Mouse (Mus musculus) heart, embryonic 16.5 days (tissue): ENCODE results near the gene Hmgb1. TPM values are rescaled to one million over a fixed set of nuclear protein-coding genes. Genes with fewer than 3 reads are reported as not detected.

Source experiments
- ATAC-seq: fragments of 200-750 bp; cut with Nextera tagmentation; replicated peaks from 2 replicates; pipeline ENCODE4 v1.8.0; 2017; ENCODE audit warnings: moderate number of reproducible peaks; ENCODE audit not compliant: insufficient read depth, low FRiP score; ENCODE audit errors: extremely low read depth
- H3K27ac ChIP-seq: fragments of 300-500 bp; sonication (generic); 2 replicates; pipeline ENCODE4 v1.5.1; 2014; ENCODE audit warnings: mild to moderate bottlenecking, low read length, control low read depth, moderate library complexity
- H3K27me3 ChIP-seq: fragments of 300-500 bp; sonication (generic); 2 replicates; pipeline ENCODE4 v1.6.1; 2014; ENCODE audit warnings: low read length, mixed read lengths; ENCODE audit not compliant: control insufficient read depth, insufficient read depth
- H3K36me3 ChIP-seq: fragments of 300-500 bp; sonication (generic); 2 replicates; pipeline ENCODE4 v1.6.1; 2014; ENCODE audit not compliant: control insufficient read depth, insufficient read depth
- H3K4me1 ChIP-seq: fragments of 300-500 bp; sonication (generic); 2 replicates; pipeline ENCODE4 v1.6.1; 2014; ENCODE audit warnings: low read length, mixed read lengths; ENCODE audit not compliant: control insufficient read depth, insufficient read depth
- H3K4me2 ChIP-seq: fragments of 300-500 bp; sonication (generic); 2 replicates; pipeline ENCODE4 v1.6.1; 2014; ENCODE audit warnings: low read depth, mild to moderate bottlenecking, control low read depth, low read length
- H3K4me3 ChIP-seq: fragments of 300-500 bp; sonication (generic); 2 replicates; pipeline ENCODE4 v1.5.1; 2014; ENCODE audit warnings: mild to moderate bottlenecking, control low read depth, low read length
- H3K9ac ChIP-seq: fragments of 300-500 bp; sonication (generic); 2 replicates; pipeline ENCODE4 v1.6.1; 2014; ENCODE audit warnings: low read length, control low read depth
- H3K9me3 ChIP-seq: fragments of 300-500 bp; sonication (generic); replicated peaks from 2 replicates; pipeline ENCODE4 v1.6.1; 2016; ENCODE audit warnings: low read length; ENCODE audit not compliant: control insufficient read depth
- WGBS: fragments of 180-500 bp; shearing (Covaris S2); extraction: QIAGEN DNeasy Blood & Tissue Kit; methylation state at CpG from one replicate; pipeline ENCODE4 v1.1.7; 2014; 5-methylcytosine and 5-hydroxymethylcytosine counted together
- polyA plus RNA-seq: library from polyadenylated mRNA; unstranded; fragments of >200 nt; fragmentation: Nextera tagmentation; extraction: Ambion mirVana; gene quantifications from 2 replicates; pipeline ENCODE4 v1.2.1, GENCODE M21; 2015

The Hmgb1 gene
- polyA plus RNA-seq, 1 experiment from 2014 or later = 757 TPM

DNA sequence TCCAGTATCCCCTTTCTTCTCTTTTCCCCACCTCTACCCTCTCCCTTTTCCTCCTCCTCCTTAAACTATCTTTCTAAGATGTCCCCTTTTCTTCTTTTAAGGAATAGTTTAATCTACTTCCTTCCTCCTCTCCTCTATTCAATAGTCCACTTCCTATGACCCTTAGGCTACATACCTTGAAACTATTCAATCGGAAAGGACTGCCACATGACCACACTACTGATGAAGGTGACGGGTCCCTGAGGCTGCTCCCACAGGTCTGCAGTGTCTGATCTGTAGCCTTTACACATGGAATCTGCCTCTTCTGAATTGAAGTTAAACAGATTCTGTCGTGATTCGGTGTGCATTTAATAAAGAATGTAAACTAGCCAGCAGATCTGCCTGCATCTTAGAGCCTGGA is 28.5 kb upstream of the Hmgb1 start:
- no peak for ATAC-seq

DNA sequence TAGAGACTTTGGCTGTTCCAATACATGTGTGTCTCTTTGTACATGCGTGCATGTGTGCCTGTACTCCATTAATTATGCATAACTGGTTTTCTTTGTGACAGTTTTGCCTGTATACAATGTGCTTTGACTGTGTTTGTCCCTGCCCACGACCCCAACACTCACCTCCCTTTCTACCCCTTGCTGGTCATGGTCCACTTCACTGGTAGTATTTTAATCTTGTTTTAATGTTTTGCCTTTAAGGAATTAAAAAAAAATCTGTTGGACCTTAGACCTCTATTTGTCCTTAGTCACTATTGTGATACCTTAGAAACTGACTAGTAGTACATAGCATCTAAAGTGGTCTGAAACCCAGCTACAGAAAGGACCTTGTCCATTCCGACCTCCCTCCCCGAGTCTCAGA is 26.8 kb upstream of the Hmgb1 start:
- no peak for ATAC-seq
- H3K9me3 ChIP-seq = no peaks in the 10 kb centered on the region
- no peaks in the 10 kb centered on the region for H3K4me1 ChIP-seq
- no peak overlapping the region for H3K4me2 ChIP-seq
- WGBS = 87% methylated on average over 4 of the region's 4 CpGs
- no peak overlapping the region for H3K4me3 ChIP-seq
- H3K27ac ChIP-seq = no peak overlapping the region
- no peak overlapping the region for H3K9ac ChIP-seq
- H3K36me3 ChIP-seq = peaks cover 51% of the 10 kb centered on the region
- H3K27me3 ChIP-seq = no peaks in the 10 kb centered on the region

More for the DNA sequence above, 28.5 kb upstream of the Hmgb1 start:
- no peak overlapping the region for H3K9ac ChIP-seq
- no peak overlapping the region for H3K4me3 ChIP-seq
- no peak overlapping the region for H3K27ac ChIP-seq
- H3K27me3 ChIP-seq = no peaks in the 10 kb centered on the region
- H3K4me2 ChIP-seq = no peak overlapping the region
- H3K4me1 ChIP-seq = no peaks in the 10 kb centered on the region
- no peaks in the 10 kb centered on the region for H3K9me3 ChIP-seq
- H3K36me3 ChIP-seq = peaks cover 47% of the 10 kb centered on the region
- WGBS = 81% methylated on average over 4 of the region's 4 CpGs

DNA sequence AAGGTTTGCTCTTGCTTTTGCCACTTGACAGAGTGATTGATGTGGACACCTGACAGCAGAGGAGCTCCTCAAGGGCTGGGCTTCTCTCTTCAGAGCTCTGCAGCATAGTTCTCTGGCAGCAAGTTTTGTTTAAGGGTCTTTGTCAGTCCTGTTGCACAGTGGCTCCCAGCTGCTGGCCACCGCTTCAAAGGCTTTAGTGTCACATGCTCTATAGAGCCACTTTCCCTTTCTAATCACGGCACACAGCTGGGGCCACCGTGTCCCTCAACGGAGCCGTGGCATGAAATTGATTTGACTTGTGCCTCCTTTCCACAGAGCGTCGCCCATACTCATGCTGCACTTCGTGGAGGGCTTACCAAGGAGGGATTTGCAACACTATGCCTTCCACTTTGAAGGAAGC is 25.0 kb upstream of the Hmgb1 start:
- Histone ChIP-seq H3K4me2 (no peak overlapping the region), H3K9ac (no peak overlapping the region), H3K27me3 (no peaks in the 10 kb centered on the region), H3K36me3 (peaks cover 49% of the 10 kb centered on the region), H3K9me3 (no peaks in the 10 kb centered on the region), H3K4me1 (no peaks in the 10 kb centered on the region), H3K4me3 (no peak overlapping the region), H3K27ac (no peak overlapping the region)
- ATAC-seq = peak; percentile 37; the same call in 1 of the 2 replicates
- WGBS = 59% methylated on average over 8 of the region's 8 CpGs

DNA sequence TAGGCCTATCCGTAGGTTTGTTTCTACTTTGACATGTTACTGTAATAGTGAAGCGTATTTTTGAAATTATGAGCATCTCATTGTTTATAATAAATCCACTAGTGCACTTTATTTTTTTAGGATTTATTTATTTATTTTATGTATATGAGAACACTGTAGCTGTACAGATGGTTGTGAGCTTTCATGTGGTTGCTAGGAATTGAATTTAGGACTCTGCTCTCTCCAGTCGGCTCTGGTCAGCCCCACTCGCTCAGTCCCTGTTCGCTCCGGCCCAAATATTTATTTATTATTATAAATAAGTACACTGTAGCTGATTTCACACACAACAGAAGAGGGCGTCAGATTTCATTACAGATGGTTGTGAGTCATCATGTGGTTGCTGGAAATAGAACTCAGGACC is 24.5 kb upstream of the Hmgb1 start:
- H3K9me3 ChIP-seq = no peaks in the 10 kb centered on the region
- H3K4me1 ChIP-seq = no peaks in the 10 kb centered on the region
- no peak overlapping the region for H3K9ac ChIP-seq
- H3K4me2 ChIP-seq = no peak overlapping the region
- no peak for ATAC-seq
- 91% methylated on average over 7 of the region's 7 CpGs for WGBS
- H3K27ac ChIP-seq = no peak overlapping the region
- H3K4me3 ChIP-seq = no peak overlapping the region
- H3K36me3 ChIP-seq = peaks cover 49% of the 10 kb centered on the region
- H3K27me3 ChIP-seq = no peaks in the 10 kb centered on the region

DNA sequence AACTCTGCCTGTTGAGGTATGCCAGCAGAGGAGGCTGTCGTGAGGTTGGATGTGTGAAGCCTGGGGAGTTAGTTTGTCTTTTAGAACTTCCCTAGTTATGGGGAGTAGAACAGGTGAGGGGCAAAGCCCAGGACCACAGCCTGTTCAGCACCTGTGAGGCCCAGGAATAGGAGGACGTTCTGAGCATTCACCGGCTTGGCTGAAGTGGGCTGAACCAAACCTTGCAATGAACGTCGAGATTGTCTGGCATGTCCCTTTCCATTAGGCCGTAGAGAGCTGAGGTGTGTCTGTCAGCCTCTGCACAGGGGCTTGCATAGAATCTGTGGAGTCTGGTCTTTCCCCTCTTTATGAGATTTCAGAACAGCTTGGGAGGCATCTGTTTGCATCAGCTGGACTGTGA is 23.4 kb upstream of the Hmgb1 start:
- Histone ChIP-seq H3K4me2 (no peak overlapping the region), H3K9me3 (no peaks in the 10 kb centered on the region), H3K4me3 (no peak overlapping the region), H3K27me3 (no peaks in the 10 kb centered on the region), H3K9ac (no peak overlapping the region), H3K27ac (no peak overlapping the region), H3K36me3 (peaks cover 48% of the 10 kb centered on the region), H3K4me1 (no peaks in the 10 kb centered on the region)
- 76% methylated on average over 6 of the region's 6 CpGs for WGBS
- no peak for ATAC-seq

DNA sequence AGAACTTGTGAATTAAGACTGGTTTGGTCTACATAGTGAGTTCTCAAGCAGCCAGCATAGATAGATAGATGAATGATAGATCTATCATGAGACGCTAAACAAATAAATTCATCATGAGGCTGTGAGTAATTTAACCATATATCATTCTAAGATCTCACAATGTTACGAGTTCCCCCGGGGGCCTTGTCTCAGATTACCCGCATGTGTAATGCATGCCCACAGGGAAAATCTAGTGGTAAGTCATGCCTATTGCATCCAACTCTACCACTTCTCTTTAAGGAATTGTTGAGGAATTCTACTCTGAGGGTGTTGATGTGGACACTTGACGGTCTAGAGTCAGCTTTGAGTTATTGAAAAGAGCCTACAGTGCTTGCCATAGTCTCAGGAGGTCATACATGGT is 22.0 kb upstream of the Hmgb1 start:
- H3K9ac ChIP-seq = no peak overlapping the region
- no peak overlapping the region for H3K4me2 ChIP-seq
- no peaks in the 10 kb centered on the region for H3K27me3 ChIP-seq
- ATAC-seq = no peak
- H3K36me3 ChIP-seq = peaks cover 53% of the 10 kb centered on the region
- 92% methylated on average over 5 of the region's 5 CpGs for WGBS
- H3K4me3 ChIP-seq = no peak overlapping the region
- H3K9me3 ChIP-seq = no peaks in the 10 kb centered on the region
- no peak overlapping the region for H3K27ac ChIP-seq
- H3K4me1 ChIP-seq = no peaks in the 10 kb centered on the region

DNA sequence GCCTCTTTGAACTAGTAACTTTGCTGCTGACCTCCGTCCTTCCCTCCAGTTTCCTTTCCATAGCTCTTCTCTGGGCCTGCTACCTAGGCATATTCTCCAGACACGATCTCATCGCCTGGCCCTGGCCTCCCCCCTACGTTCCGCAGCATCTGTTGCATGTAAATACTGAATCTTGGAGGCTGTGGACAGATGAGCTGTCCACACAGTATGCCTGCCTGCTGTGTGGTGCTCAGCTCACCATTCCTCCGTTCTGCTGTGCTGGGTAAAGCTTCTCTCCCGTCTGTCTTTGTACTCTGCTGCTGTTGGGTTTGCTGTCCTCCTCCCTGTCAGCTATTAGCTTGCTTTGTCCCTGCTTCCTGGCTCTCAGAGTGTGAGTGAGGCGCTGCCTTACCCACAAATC is 21.0 kb upstream of the Hmgb1 start:
- H3K36me3 ChIP-seq = peaks cover 51% of the 10 kb centered on the region
- no peaks in the 10 kb centered on the region for H3K4me1 ChIP-seq
- H3K27me3 ChIP-seq = no peaks in the 10 kb centered on the region
- no peak for ATAC-seq
- no peak overlapping the region for H3K27ac ChIP-seq
- 64% methylated on average over 8 of the region's 8 CpGs for WGBS
- H3K9me3 ChIP-seq = no peaks in the 10 kb centered on the region
- no peak overlapping the region for H3K4me3 ChIP-seq
- H3K9ac ChIP-seq = no peak overlapping the region
- H3K4me2 ChIP-seq = no peak overlapping the region

DNA sequence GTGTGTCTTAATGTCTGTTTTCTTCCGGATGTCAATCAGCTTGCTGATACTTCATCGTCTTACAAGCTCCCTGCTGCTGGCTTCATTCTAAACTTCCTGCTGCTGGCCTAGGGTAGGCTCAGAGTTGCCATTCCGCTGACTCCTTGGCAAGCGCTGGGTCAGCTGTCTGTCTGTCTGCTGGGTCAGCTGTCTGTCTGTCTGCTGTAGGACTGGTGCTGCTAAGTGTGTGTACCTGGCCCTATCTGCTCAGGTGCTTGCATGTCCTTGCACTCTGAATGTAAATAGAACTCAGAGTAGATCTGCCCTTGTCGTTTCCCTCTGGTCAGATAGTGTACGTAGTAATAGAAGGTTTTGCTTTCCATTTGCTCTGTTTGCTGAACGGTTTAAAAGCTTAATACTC is 20.5 kb upstream of the Hmgb1 start:
- no peak overlapping the region for H3K9ac ChIP-seq

DNA sequence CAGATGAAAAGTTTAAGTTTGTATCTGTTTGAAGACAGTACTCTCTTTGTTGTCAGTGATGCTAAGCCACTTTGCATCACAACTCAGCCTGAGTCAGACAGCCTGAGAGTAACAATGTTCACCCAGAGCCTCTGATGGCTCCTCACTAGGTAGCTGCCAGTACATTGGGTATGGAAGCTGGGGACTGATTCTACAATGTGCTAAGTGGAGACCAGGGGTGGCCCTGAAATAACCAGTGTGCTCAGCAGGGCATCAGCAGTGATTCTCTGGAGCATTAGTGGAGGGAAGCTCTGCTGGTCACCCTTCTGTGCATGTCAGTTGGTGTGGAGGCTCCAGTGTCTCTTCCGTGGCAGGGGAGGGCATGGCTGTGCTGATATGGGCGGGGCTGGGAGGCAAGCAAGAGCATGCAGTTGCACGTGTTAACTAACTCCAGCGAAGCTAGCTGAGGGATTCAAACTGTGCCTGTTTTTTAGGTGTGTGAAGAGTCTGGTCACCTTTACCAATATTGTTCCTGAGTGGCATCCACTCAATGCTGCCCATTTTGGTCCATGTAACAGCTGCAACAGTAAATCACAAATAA is 19.6 kb upstream of the Hmgb1 start:
- 92% methylated on average over 4 of the region's 4 CpGs for WGBS
- no peaks in the 10 kb centered on the region for H3K27me3 ChIP-seq
- no peaks in the 10 kb centered on the region for H3K9me3 ChIP-seq
- H3K4me1 ChIP-seq = no peaks in the 10 kb centered on the region
- H3K36me3 ChIP-seq = peaks cover 58% of the 10 kb centered on the region
- H3K4me2 ChIP-seq = no peak overlapping the region
- no peak overlapping the region for H3K9ac ChIP-seq
- ATAC-seq = no peak
- no peak overlapping the region for H3K4me3 ChIP-seq
- H3K27ac ChIP-seq = no peak overlapping the region

More for the DNA sequence above, 20.5 kb upstream of the Hmgb1 start:
- H3K36me3 ChIP-seq = peaks cover 49% of the 10 kb centered on the region
- WGBS = 88% methylated on average over 7 of the region's 7 CpGs
- no peaks in the 10 kb centered on the region for H3K9me3 ChIP-seq
- ATAC-seq = no peak
- no peaks in the 10 kb centered on the region for H3K27me3 ChIP-seq
- no peak overlapping the region for H3K4me3 ChIP-seq
- no peak overlapping the region for H3K4me2 ChIP-seq
- H3K4me1 ChIP-seq = no peaks in the 10 kb centered on the region
- no peak overlapping the region for H3K27ac ChIP-seq
